Mouse (Mus musculus) cerebellum, adult 2 months (tissue): ENCODE measurements around the gene Cartpt.

Experiments
- CTCF ChIP-seq: fragments of 200-500 bp; IDR thresholded peaks from 2 replicates; pipeline ENCODE4 v1.5.1; 2011; ENCODE audit warnings: low read depth, mild to moderate bottlenecking, control low read depth, low read length, moderate library complexity, borderline replicate concordance; ENCODE audit not compliant: insufficient read depth
- POLR2A ChIP-seq: fragments of 200-500 bp; IDR thresholded peaks from 2 replicates; pipeline ENCODE4 v1.6.1; 2011; ENCODE audit warnings: low read length, control low read depth, borderline replicate concordance; ENCODE audit not compliant: insufficient read depth

DNA sequence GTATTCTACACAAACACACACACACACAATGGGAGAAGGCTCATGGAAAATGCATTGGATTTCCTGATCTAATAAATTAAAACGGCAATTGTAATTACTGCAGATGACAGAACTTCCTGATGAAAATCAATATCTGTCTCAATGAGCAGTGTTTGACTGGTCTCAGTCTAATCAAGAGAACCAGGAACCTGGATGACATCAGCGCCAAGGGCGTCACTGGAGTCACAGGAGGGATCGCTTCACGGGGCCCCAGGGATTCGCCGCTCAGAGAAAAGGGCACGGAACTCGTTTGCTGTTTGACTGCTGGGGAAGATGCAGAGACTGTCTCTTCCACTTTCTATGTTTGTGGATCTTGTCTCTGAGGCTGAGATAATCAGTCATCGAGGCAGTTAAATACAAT lies 21.2 kb downstream of the Cartpt start:
- TF ChIP-seq POLR2A (no peak), CTCF (no peak)
